Mouse (Mus musculus) heart, postnatal 0 days (tissue): ENCODE results near the gene Runx1.

Experiments used
- CTCF ChIP-seq: IDR thresholded peaks from 2 replicates; pipeline ENCODE4 v1.5.1; 2016; ENCODE audit warnings: antibody characterized with exemption, control low read depth, low read depth
- EP300 ChIP-seq: IDR thresholded peaks from 2 replicates; pipeline ENCODE4 v1.6.1; 2016; ENCODE audit warnings: antibody characterized with exemption, low read depth

- TF ChIP-seq EP300 (no peak), CTCF (no peak)
These were observed 150.3 kb downstream of the Runx1 start for GRCm38 (mm10) chr16:92675677-92676076.
